Mouse (Mus musculus) liver, embryonic 15.5 days (tissue): ENCODE measurements at regions not wholly inside any gene's neighbourhood (a gene's known extent, or its start where the extent isn't known, plus 50 kb on each side); places are given as distances from the start of the nearest gene placed in this dataset.

ENCODE experiments used
- ATAC-seq: fragments of 200-750 bp; cut with Nextera tagmentation; 2 replicates; pipeline ENCODE4 v1.8.0; 2017; ENCODE audit warnings: moderate number of reproducible peaks, mild to moderate bottlenecking, moderate library complexity; ENCODE audit not compliant: insufficient read depth
- H3K27ac ChIP-seq: fragments of 300-500 bp; sonication (generic); replicated peaks from 2 replicates; pipeline ENCODE4 v1.5.1; 2015; ENCODE audit warnings: mild to moderate bottlenecking, inconsistent platforms
- H3K27me3 ChIP-seq: fragments of 300-500 bp; sonication (generic); 2 replicates; pipeline ENCODE4 v1.6.1; 2015; ENCODE audit warnings: mild to moderate bottlenecking, inconsistent platforms
- H3K36me3 ChIP-seq: fragments of 300-500 bp; sonication (generic); replicated peaks from 2 replicates; pipeline ENCODE4 v1.6.1; 2015; ENCODE audit warnings: moderate library complexity, mild to moderate bottlenecking, inconsistent platforms
- H3K4me1 ChIP-seq: fragments of 300-500 bp; sonication (generic); replicated peaks from 2 replicates; pipeline ENCODE4 v1.6.1; 2015; ENCODE audit warnings: inconsistent platforms
- H3K4me2 ChIP-seq: fragments of 300-500 bp; sonication (generic); 2 replicates; pipeline ENCODE4 v1.6.1; 2015; ENCODE audit warnings: moderate library complexity, mild to moderate bottlenecking, inconsistent platforms
- H3K4me3 ChIP-seq: fragments of 300-500 bp; sonication (generic); replicated peaks from 2 replicates; pipeline ENCODE4 v1.5.1; 2015; ENCODE audit warnings: mild to moderate bottlenecking, inconsistent platforms
- H3K9ac ChIP-seq: fragments of 300-500 bp; sonication (generic); 2 replicates; pipeline ENCODE4 v1.6.1; 2015; ENCODE audit warnings: moderate library complexity, mild to moderate bottlenecking, inconsistent platforms
- H3K9me3 ChIP-seq: fragments of 300-500 bp; sonication (generic); replicated peaks from 2 replicates; pipeline ENCODE4 v1.6.1; 2016; ENCODE audit warnings: inconsistent platforms
- WGBS: fragments of 180-500 bp; shearing (Covaris S2); methylation state at CpG from one replicate; pipeline ENCODE4 v1.1.7; 2015; ENCODE audit warnings: mixed read lengths; ENCODE audit not compliant: insufficient replicate concordance; 5-methylcytosine and 5-hydroxymethylcytosine counted together

GRCm38 (mm10) chr9:61091036-61091435 is 281.1 kb upstream of the Tle3 start:
- no peaks in the 10 kb centered on the region for H3K27me3 ChIP-seq
- H3K36me3 ChIP-seq: no peaks in the 10 kb centered on the region
- ATAC-seq: no peak
- H3K9ac ChIP-seq: no peak overlapping the region
- no peaks in the 10 kb centered on the region for H3K9me3 ChIP-seq
- H3K27ac ChIP-seq: no peak overlapping the region
- 49% methylated on average over 2 of the region's 2 CpGs for WGBS
- no peaks in the 10 kb centered on the region for H3K4me1 ChIP-seq
- no peak overlapping the region for H3K4me3 ChIP-seq
- H3K4me2 ChIP-seq: no peak overlapping the region

GRCm38 (mm10) chr9:61092834-61093479 is 279.2 kb upstream of the Tle3 start:
- Histone ChIP-seq H3K4me2 (no peak overlapping the region), H3K9ac (no peak overlapping the region), H3K4me3 (no peak overlapping the region), H3K27me3 (no peaks in the 10 kb centered on the region), H3K4me1 (no peaks in the 10 kb centered on the region), H3K9me3 (no peaks in the 10 kb centered on the region), H3K27ac (no peak overlapping the region), H3K36me3 (no peaks in the 10 kb centered on the region)
- 69% methylated on average over 13 of the region's 13 CpGs for WGBS
- ATAC-seq: no peak

- H3K4me2 ChIP-seq: no peak overlapping the region
- no peak overlapping the region for H3K4me3 ChIP-seq
- no peaks in the 10 kb centered on the region for H3K9me3 ChIP-seq
- H3K4me1 ChIP-seq: no peaks in the 10 kb centered on the region
- WGBS: 67% methylated on average over 2 of the region's 2 CpGs
- H3K36me3 ChIP-seq: no peaks in the 10 kb centered on the region
- H3K27me3 ChIP-seq: no peaks in the 10 kb centered on the region
- no peak overlapping the region for H3K9ac ChIP-seq
- no peak for ATAC-seq
- no peak overlapping the region for H3K27ac ChIP-seq
Measured at GRCm38 (mm10) chr9:61095069-61095775, 276.9 kb upstream of the Tle3 start.

GRCm38 (mm10) chr9:61101741-61102450 is 270.3 kb upstream of the Tle3 start:
- no peak overlapping the region for H3K9ac ChIP-seq
- no peak overlapping the region for H3K4me2 ChIP-seq
- no peaks in the 10 kb centered on the region for H3K36me3 ChIP-seq
- H3K27ac ChIP-seq: no peak overlapping the region
- ATAC-seq: no peak
- H3K9me3 ChIP-seq: no peaks in the 10 kb centered on the region
- H3K4me3 ChIP-seq: no peak overlapping the region
- no peaks in the 10 kb centered on the region for H3K4me1 ChIP-seq
- no peaks in the 10 kb centered on the region for H3K27me3 ChIP-seq
- WGBS: 71% methylated on average over 7 of the region's 7 CpGs

- Histone ChIP-seq H3K4me1 (no peaks in the 10 kb centered on the region), H3K9ac (no peak overlapping the region), H3K27me3 (no peaks in the 10 kb centered on the region), H3K27ac (no peak overlapping the region), H3K9me3 (no peaks in the 10 kb centered on the region), H3K4me3 (no peak overlapping the region), H3K36me3 (no peaks in the 10 kb centered on the region), H3K4me2 (no peak overlapping the region)
- no peak for ATAC-seq
- 70% methylated on average over 24 of the region's 24 CpGs for WGBS
Measured at GRCm38 (mm10) chr9:61102451-61103358, 269.5 kb upstream of the Tle3 start.

GRCm38 (mm10) chr9:61105550-61106280 is 266.5 kb upstream of the Tle3 start:
- H3K4me3 ChIP-seq: no peak overlapping the region
- H3K27ac ChIP-seq: no peak overlapping the region
- H3K4me2 ChIP-seq: no peak overlapping the region
- no peak for ATAC-seq
- H3K27me3 ChIP-seq: no peaks in the 10 kb centered on the region
- WGBS: 51% methylated on average over 15 of the region's 15 CpGs
- no peaks in the 10 kb centered on the region for H3K9me3 ChIP-seq
- no peaks in the 10 kb centered on the region for H3K36me3 ChIP-seq
- no peaks in the 10 kb centered on the region for H3K4me1 ChIP-seq
- no peak overlapping the region for H3K9ac ChIP-seq

GRCm38 (mm10) chr9:61109519-61110285 is 262.5 kb upstream of the Tle3 start:
- WGBS: 68% methylated on average over 5 of the region's 5 CpGs

GRCm38 (mm10) chr9:61111206-61111605 is 261.0 kb upstream of the Tle3 start:
- Histone ChIP-seq H3K27me3 (no peaks in the 10 kb centered on the region), H3K36me3 (no peaks in the 10 kb centered on the region), H3K27ac (no peak overlapping the region), H3K4me1 (no peaks in the 10 kb centered on the region), H3K9ac (no peak overlapping the region), H3K4me2 (no peak overlapping the region), H3K9me3 (no peaks in the 10 kb centered on the region), H3K4me3 (no peak overlapping the region)
- ATAC-seq: no peak
- 57% methylated on average over 7 of the region's 7 CpGs for WGBS

More at GRCm38 (mm10) chr9:61109519-61110285, 262.5 kb upstream of the Tle3 start:
- no peaks in the 10 kb centered on the region for H3K9me3 ChIP-seq
- no peak overlapping the region for H3K9ac ChIP-seq
- no peak overlapping the region for H3K4me3 ChIP-seq
- no peaks in the 10 kb centered on the region for H3K36me3 ChIP-seq
- ATAC-seq: no peak
- no peaks in the 10 kb centered on the region for H3K4me1 ChIP-seq
- H3K27me3 ChIP-seq: no peaks in the 10 kb centered on the region
- H3K27ac ChIP-seq: no peak overlapping the region
- H3K4me2 ChIP-seq: no peak overlapping the region

GRCm38 (mm10) chr9:61111733-61112415 is 260.3 kb upstream of the Tle3 start:
- no peaks in the 10 kb centered on the region for H3K36me3 ChIP-seq
- no peak overlapping the region for H3K4me2 ChIP-seq
- H3K4me3 ChIP-seq: no peak overlapping the region
- no peaks in the 10 kb centered on the region for H3K9me3 ChIP-seq
- H3K27me3 ChIP-seq: no peaks in the 10 kb centered on the region
- no peak overlapping the region for H3K27ac ChIP-seq
- no peak for ATAC-seq
- no peaks in the 10 kb centered on the region for H3K4me1 ChIP-seq
- no peak overlapping the region for H3K9ac ChIP-seq
- WGBS: 56% methylated on average over 19 of the region's 19 CpGs
